Mouse (Mus musculus) spleen, adult 2 months (tissue): Measurements from ENCODE around the gene Pcnx2.

Experiments used
- CTCF ChIP-seq: fragments of 200-500 bp; IDR thresholded peaks from 2 replicates; pipeline ENCODE4 v1.5.1; 2011; ENCODE audit warnings: mild to moderate bottlenecking, inconsistent platforms; ENCODE audit not compliant: insufficient read depth, insufficient read length, insufficient replicate concordance; ENCODE audit errors: extremely low read depth
- POLR2A ChIP-seq: fragments of 200-500 bp; IDR thresholded peaks from 2 replicates; pipeline ENCODE4 v1.6.1; 2011; ENCODE audit warnings: low read depth, low read length, inconsistent platforms

GRCm38 (mm10) chr8:125897388-125897787 lies 729 bp downstream of the Pcnx2 start:
- TF ChIP-seq CTCF: no peak
- no peak for TF ChIP-seq POLR2A
